Mouse (Mus musculus) cerebellum, adult 2 months (tissue): Measurements from ENCODE around the gene 4930519G04Rik.

Source experiments
- CTCF ChIP-seq: fragments of 200-500 bp; IDR thresholded peaks from 2 replicates; pipeline ENCODE4 v1.5.1; 2011; ENCODE audit warnings: low read depth, mild to moderate bottlenecking, control low read depth, low read length, moderate library complexity, borderline replicate concordance; ENCODE audit not compliant: insufficient read depth
- POLR2A ChIP-seq: fragments of 200-500 bp; IDR thresholded peaks from 2 replicates; pipeline ENCODE4 v1.6.1; 2011; ENCODE audit warnings: low read length, control low read depth, borderline replicate concordance; ENCODE audit not compliant: insufficient read depth

DNA sequence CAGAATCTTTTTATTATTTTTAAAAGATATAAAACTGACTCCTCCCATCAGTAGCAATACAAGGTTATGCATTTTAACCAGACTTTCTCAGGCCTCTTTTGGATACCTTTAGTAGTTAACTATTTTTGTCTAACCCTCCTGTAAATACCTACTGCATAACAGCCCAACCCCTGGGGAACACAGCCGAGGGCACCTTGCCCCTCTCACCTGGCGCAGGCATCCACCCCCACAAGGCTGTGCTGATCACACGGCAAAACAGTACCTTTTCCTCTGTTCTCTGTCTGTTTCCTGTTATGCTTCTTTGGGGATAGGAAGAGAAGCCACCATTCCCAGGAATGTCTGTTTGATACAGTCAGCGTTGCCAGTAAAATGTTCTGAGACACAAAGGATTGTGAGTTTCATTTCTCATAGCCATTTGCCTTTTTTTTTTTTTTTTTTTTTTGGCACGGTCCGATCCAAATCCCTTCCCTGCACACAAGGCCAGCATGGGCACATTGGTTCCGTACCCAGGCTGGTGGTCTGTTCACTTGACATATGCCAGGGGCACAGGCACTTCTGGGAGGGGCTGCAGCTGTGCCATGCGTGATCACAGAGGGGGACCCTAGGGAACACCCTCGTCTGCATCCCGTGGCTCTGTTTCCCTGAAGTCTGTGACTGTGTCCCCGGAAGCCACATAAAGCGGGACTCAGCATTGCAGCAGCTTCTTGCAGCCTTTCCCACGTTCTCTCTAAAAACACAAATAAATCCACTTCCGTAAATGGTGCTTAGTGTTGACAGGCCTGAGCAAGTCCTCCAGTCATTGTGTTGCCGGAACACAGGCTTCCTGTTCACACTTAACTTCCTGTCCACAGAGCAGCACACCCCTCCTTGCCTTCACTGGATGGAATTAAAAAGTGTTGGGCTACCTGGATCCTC, 47.8 kb upstream of the 4930519G04Rik start:
- TF ChIP-seq CTCF (no peak), POLR2A (no peak)
